Mouse (Mus musculus) A20 (cell line): ENCODE measurements around the gene Sgk1.
A peak's percentile ranks its signal among the peaks of the same experiment; 100 is the strongest.
"Not testable (repeated sequence)": the region's sequence is repeated elsewhere in the genome, so short reads cannot be mapped to it uniquely, and the experiment has no call there.

Experiments used
- DNase-seq: peaks from one replicate; pipeline ENCODE4 v3.0.0-alpha.2; 2011; ENCODE audit warnings: low read depth, low spot score

Gene Sgk1

GRCm38 (mm10) chr10:21998503-21999180 lies 116.7 kb downstream of the Sgk1 start:
- no peak for DNase-seq

GRCm38 (mm10) chr10:22000491-22001306 lies 118.7 kb downstream of the Sgk1 start:
- no peak for DNase-seq

GRCm38 (mm10) chr10:22001621-22002020 lies 119.6 kb downstream of the Sgk1 start:
- DNase-seq, result no peak

- no peak for DNase-seq
These were observed 122.8 kb downstream of the Sgk1 start for GRCm38 (mm10) chr10:22004763-22005162.

- no peak for DNase-seq
These were observed 125.3 kb downstream of the Sgk1 start for GRCm38 (mm10) chr10:22007160-22007801.

GRCm38 (mm10) chr10:22007802-22008172 lies 125.8 kb downstream of the Sgk1 start:
- DNase-seq, result peak; percentile 51

- DNase-seq, result peak; percentile 75
These were observed 128.3 kb downstream of the Sgk1 start for GRCm38 (mm10) chr10:22010088-22010818.

GRCm38 (mm10) chr10:22017469-22018159 lies 135.6 kb downstream of the Sgk1 start:
- no peak for DNase-seq

- DNase-seq, result peak; percentile 29
These were observed 136.6 kb downstream of the Sgk1 start for GRCm38 (mm10) chr10:22018618-22019017.

GRCm38 (mm10) chr10:22034303-22034702 lies 152.3 kb downstream of the Sgk1 start:
- no peak for DNase-seq

- DNase-seq, result not testable (repeated sequence)
These were observed 154.3 kb downstream of the Sgk1 start for GRCm38 (mm10) chr10:22036256-22036655.
